Mouse (Mus musculus) CH12.LX (cell line): ENCODE measurements around the gene Clec11a. TPM values are rescaled to one million over a fixed set of nuclear protein-coding genes. Genes with fewer than 3 reads are reported as not detected.

ENCODE experiments used
- DNase-seq: peaks from one replicate; pipeline ENCODE4 v3.0.0-alpha.2; 2013; ENCODE audit errors: extremely low read depth
- H3K27ac ChIP-seq: 2 replicates; pipeline ENCODE4 v1.5.1; 2012; ENCODE audit warnings: low read depth, mild to moderate bottlenecking, control low read depth, moderate library complexity; ENCODE audit not compliant: insufficient read depth
- H3K27me3 ChIP-seq: replicated peaks from 2 replicates; pipeline ENCODE3; 2012; ENCODE audit warnings: inconsistent platforms
- H3K36me3 ChIP-seq, 2 experiments: replicated peaks in 1 of 2; 2 replicates each; pipeline versions ENCODE3 to v1.6.1; 2012; ENCODE audit warnings: inconsistent platforms in 1 of 2, low read length in 1 of 2, mild to moderate bottlenecking in 1 of 2, mixed read lengths in 1 of 2, moderate library complexity in 1 of 2; ENCODE audit not compliant: control insufficient read depth in 1 of 2, insufficient read depth in 1 of 2
- H3K4me1 ChIP-seq, 2 experiments: 2 replicates each; pipeline ENCODE4 v1.6.1; 2012; ENCODE audit warnings: inconsistent platforms in 1 of 2, moderate library complexity in 1 of 2; ENCODE audit not compliant: insufficient read depth in 2 of 2, control insufficient read depth in 1 of 2
- H3K4me2 ChIP-seq: 2 replicates; pipeline ENCODE4 v1.6.1; 2012; ENCODE audit warnings: low read depth, mild to moderate bottlenecking, control low read depth; ENCODE audit not compliant: poor library complexity, insufficient read depth, severe bottlenecking
- H3K4me3 ChIP-seq, 3 experiments: fragments of 150-350 bp in 1 of 3; sonication (generic) in 1 of 3; replicated peaks in 1 of 3; 2 replicates each; pipeline versions ENCODE3 to v1.5.1; 2011 to 2012; ENCODE audit warnings: low read depth in 2 of 3, low read length in 2 of 3, mild to moderate bottlenecking in 2 of 3, moderate library complexity in 2 of 3, control low read depth in 1 of 3, improper control_type of control experiment in 1 of 3, inconsistent platforms in 1 of 3, mixed read lengths in 1 of 3; ENCODE audit not compliant: poor library complexity in 1 of 3
- H3K79me2 ChIP-seq: replicated peaks from 2 replicates; pipeline ENCODE4 v1.6.1; 2012; ENCODE audit warnings: mild to moderate bottlenecking, moderate library complexity; ENCODE audit not compliant: control insufficient read depth, poor library complexity, insufficient read depth, severe bottlenecking; ENCODE audit errors: extremely low read depth
- H3K9ac ChIP-seq: 2 replicates; pipeline ENCODE4 v1.6.1; 2012; ENCODE audit warnings: low read depth, mild to moderate bottlenecking, control low read depth, moderate library complexity; ENCODE audit not compliant: insufficient read depth
- H3K9me3 ChIP-seq: replicated peaks from 2 replicates; pipeline ENCODE3; 2012; ENCODE audit warnings: low read length, inconsistent platforms, mixed read lengths
- BHLHE40 ChIP-seq: IDR thresholded peaks from 2 replicates; pipeline ENCODE4 v1.6.1; 2011; ENCODE audit warnings: mild to moderate bottlenecking, low read depth, low read length, improper control_type of control experiment
- CHD1 ChIP-seq: IDR thresholded peaks from 2 replicates; pipeline ENCODE4 v1.6.1; 2012; ENCODE audit warnings: low read depth, low read length, improper control_type of control experiment, inconsistent platforms
- CTCF ChIP-seq, 2 experiments: IDR thresholded peaks in 1 of 2; conservative IDR thresholded peaks in 1 of 2; 2 replicates each; pipeline ENCODE4 v1.5.1; 2011 to 2012; ENCODE audit warnings: low read depth in 2 of 2, low read length in 2 of 2, improper control_type of control experiment in 1 of 2, inconsistent platforms in 1 of 2, mild to moderate bottlenecking in 1 of 2, moderate library complexity in 1 of 2
- E2F4 ChIP-seq: IDR thresholded peaks from 2 replicates; pipeline ENCODE4 v1.6.1; 2011; ENCODE audit warnings: low read depth, low read length, improper control_type of control experiment; ENCODE audit not compliant: insufficient replicate concordance
- ELF1 ChIP-seq: IDR thresholded peaks from 2 replicates; pipeline ENCODE4 v1.6.1; 2014; ENCODE audit warnings: low read depth, mild to moderate bottlenecking, inconsistent platforms, low read length, improper control_type of control experiment
- ETS1 ChIP-seq: conservative IDR thresholded peaks from 2 replicates; pipeline ENCODE4 v1.6.1; 2012; ENCODE audit warnings: low read depth, mild to moderate bottlenecking, inconsistent platforms, low read length, improper control_type of control experiment, moderate library complexity
- HCFC1 ChIP-seq: IDR thresholded peaks from 2 replicates; pipeline ENCODE4 v1.6.1; 2012; ENCODE audit warnings: low read depth, mild to moderate bottlenecking, inconsistent platforms, low read length, improper control_type of control experiment
- IRF4 ChIP-seq: IDR thresholded peaks from 2 replicates; pipeline ENCODE4 v1.6.1; 2014; ENCODE audit warnings: low read depth, mild to moderate bottlenecking, inconsistent platforms, low read length, improper control_type of control experiment
- JUN ChIP-seq: IDR thresholded peaks from 2 replicates; pipeline ENCODE4 v1.6.1; 2011; ENCODE audit warnings: low read depth, mild to moderate bottlenecking, low read length, improper control_type of control experiment, moderate library complexity; ENCODE audit not compliant: insufficient read depth
- JUND ChIP-seq: conservative IDR thresholded peaks from 2 replicates; pipeline ENCODE4 v1.6.1; 2011; ENCODE audit warnings: low read depth, low read length, improper control_type of control experiment
- MAFK ChIP-seq: IDR thresholded peaks from 2 replicates; pipeline ENCODE4 v1.6.1; 2011; ENCODE audit warnings: low read length, improper control_type of control experiment; ENCODE audit not compliant: insufficient replicate concordance
- MXI1 ChIP-seq: IDR thresholded peaks from 2 replicates; pipeline ENCODE4 v1.6.1; 2011; ENCODE audit warnings: mild to moderate bottlenecking, low read depth, low read length, improper control_type of control experiment
- MYC ChIP-seq: IDR thresholded peaks from 2 replicates; pipeline ENCODE4 v1.6.1; 2011; ENCODE audit warnings: low read depth, mild to moderate bottlenecking, improper control_type of control experiment, low read length
- NRF1 ChIP-seq: IDR thresholded peaks from 2 replicates; pipeline ENCODE4 v1.6.1; 2014; ENCODE audit warnings: low read depth, mild to moderate bottlenecking, inconsistent platforms, low read length, improper control_type of control experiment, moderate library complexity
- POLR2A ChIP-seq: IDR thresholded peaks from 2 replicates; pipeline ENCODE4 v1.6.1; 2011; ENCODE audit warnings: low read depth, mild to moderate bottlenecking, improper control_type of control experiment, low read length
- POLR2AphosphoS2 ChIP-seq: IDR thresholded peaks from 2 replicates; pipeline ENCODE4 v1.6.1; 2011; ENCODE audit warnings: low read depth, low read length, improper control_type of control experiment
- RAD21 ChIP-seq: IDR thresholded peaks from 2 replicates; pipeline ENCODE4 v1.6.1; 2011; ENCODE audit warnings: low read depth, mild to moderate bottlenecking, low read length, improper control_type of control experiment, moderate library complexity
- RCOR1 ChIP-seq: conservative IDR thresholded peaks from 2 replicates; pipeline ENCODE4 v1.6.1; 2012; ENCODE audit warnings: low read depth, mild to moderate bottlenecking, inconsistent platforms, low read length, improper control_type of control experiment
- SIN3A ChIP-seq: IDR thresholded peaks from 2 replicates; pipeline ENCODE4 v1.6.1; 2012; ENCODE audit warnings: low read length, improper control_type of control experiment, inconsistent platforms
- SMC3 ChIP-seq: IDR thresholded peaks from 2 replicates; pipeline ENCODE4 v1.6.1; 2011; ENCODE audit warnings: low read depth, low read length, improper control_type of control experiment
- USF2 ChIP-seq: conservative IDR thresholded peaks from 2 replicates; pipeline ENCODE4 v1.6.1; 2011; ENCODE audit warnings: low read depth, low read length, improper control_type of control experiment
- ZKSCAN1 ChIP-seq: IDR thresholded peaks from 2 replicates; pipeline ENCODE4 v1.6.1; 2012; ENCODE audit warnings: low read depth, inconsistent platforms, low read length, improper control_type of control experiment, borderline replicate concordance
- ZMIZ1 ChIP-seq: IDR thresholded peaks from 2 replicates; pipeline ENCODE4 v1.6.1; 2012; ENCODE audit warnings: low read depth, mild to moderate bottlenecking, inconsistent platforms, low read length, improper control_type of control experiment
- dilution Hi-C: fragments of 300-500 bp; cut with MboI; formaldehyde crosslinking; loops from 2 replicates; pipeline ENCODE4 v1.14.3; 2020; ENCODE audit warnings: low sequenced_read_pairs; ENCODE audit not compliant: extremely low pct_unique_long_range_greater_than_20kb, extremely low pct_ligation_motif_present
- in situ Hi-C: fragments of 300-500 bp; cut with MboI; formaldehyde crosslinking; loops from 3 replicates; pipeline ENCODE4 v1.14.3; 2019; ENCODE audit warnings: low sequenced_read_pairs, low pct_ligation_motif_present, low pct_unique_long_range_greater_than_20kb, mixed read lengths
- polyA plus RNA-seq: library from polyadenylated mRNA; unstranded; fragments of >175 nt; gene quantifications from 2 replicates; pipeline ENCODE4 v1.2.1, GENCODE M21; 2012; ENCODE audit warnings: low read depth; ENCODE audit not compliant: insufficient read length
- total RNA-seq, 2 experiments: library from RNA; depleted of rRNA; stranded (reverse); fragments of 300-350 nt in 1 of 2; fragments of >200 nt in 1 of 2; gene quantifications; 2 replicates each; pipeline ENCODE4 v1.2.3; 2012 to 2014

Clec11a gene
- total and polyA plus RNA-seq, 3 experiments: 0.46 to 0.89 (median 0.53) TPM

GRCm38 (mm10) chr7:44269397-44269796 is 37.3 kb downstream of the Clec11a start:
- peaks cover 35% of the 10 kb centered on the region for H3K27me3 ChIP-seq
- no peak overlapping the region for H3K27ac ChIP-seq

GRCm38 (mm10) chr7:44268117-44268516 is 38.6 kb downstream of the Clec11a start:
- TF ChIP-seq MXI1 (no peak), RAD21 (no peak), ZKSCAN1 (no peak), JUND (no peak), SMC3 (no peak), ETS1 (no peak), NRF1 (no peak), CHD1 (no peak), HCFC1 (no peak)
- peaks cover 39% of the 10 kb centered on the region for H3K27me3 ChIP-seq
- H3K4me1 ChIP-seq: peaks cover 0 to 4% of the 10 kb centered on the region in 2 experiments; a peak in 2 of 4 replicates
- no peaks in the 10 kb centered on the region for H3K9me3 ChIP-seq
- no peaks in the 10 kb centered on the region for H3K36me3 ChIP-seq
- H3K4me3 ChIP-seq: no peak overlapping the region
- DNase-seq: no peak
- no peak overlapping the region for H3K4me2 ChIP-seq
- no peak overlapping the region for H3K27ac ChIP-seq
- no peak overlapping the region for H3K9ac ChIP-seq
- H3K79me2 ChIP-seq: no peaks in the 10 kb centered on the region
- dilution Hi-C loops: no loop called here
- in situ Hi-C loops: loop anchor here (10.0 kb wide), 2 partner anchors 227 to 377 kb away; partner anchors contain the start of genes Emc10 and Fam71e1

More at GRCm38 (mm10) chr7:44269397-44269796, 37.3 kb downstream of the Clec11a start:
- no peak for DNase-seq
- in situ Hi-C loops (loop anchor here (10.0 kb wide), 2 partner anchors 225 to 375 kb away; partner anchors contain the start of genes Emc10 and Fam71e1), dilution Hi-C loops (no loop called here)
- TF ChIP-seq POLR2AphosphoS2 (no peak), CHD1 (no peak), BHLHE40 (no peak), JUND (no peak), POLR2A (no peak), ELF1 (no peak), HCFC1 (no peak), RCOR1 (no peak), IRF4 (no peak), SIN3A (no peak), CTCF (conservative IDR thresholded peaks at IDR 0.05 in 1 of 2, IDR thresholded peaks at IDR 0.05 in 1 of 2; ENCODE audit: low read depth in 2 of 2, low read length in 2 of 2) (no peak), ZKSCAN1 (no peak), NRF1 (no peak), USF2 (no peak), RAD21 (no peak), ZMIZ1 (no peak), E2F4 (no peak), MAFK (no peak), JUN (no peak), MYC (no peak)
- H3K4me3 ChIP-seq: no peak overlapping the region
- no peaks in the 10 kb centered on the region for H3K36me3 ChIP-seq
- no peaks in the 10 kb centered on the region for H3K9me3 ChIP-seq
- H3K9ac ChIP-seq: no peak overlapping the region
- H3K4me2 ChIP-seq: no peak overlapping the region
- no peaks in the 10 kb centered on the region; a peak in 1 of 4 replicates for H3K4me1 ChIP-seq
- no peaks in the 10 kb centered on the region for H3K79me2 ChIP-seq
